13 mouse cellular contexts compared by ENCODE assay signal in the genomic region with DNA sequence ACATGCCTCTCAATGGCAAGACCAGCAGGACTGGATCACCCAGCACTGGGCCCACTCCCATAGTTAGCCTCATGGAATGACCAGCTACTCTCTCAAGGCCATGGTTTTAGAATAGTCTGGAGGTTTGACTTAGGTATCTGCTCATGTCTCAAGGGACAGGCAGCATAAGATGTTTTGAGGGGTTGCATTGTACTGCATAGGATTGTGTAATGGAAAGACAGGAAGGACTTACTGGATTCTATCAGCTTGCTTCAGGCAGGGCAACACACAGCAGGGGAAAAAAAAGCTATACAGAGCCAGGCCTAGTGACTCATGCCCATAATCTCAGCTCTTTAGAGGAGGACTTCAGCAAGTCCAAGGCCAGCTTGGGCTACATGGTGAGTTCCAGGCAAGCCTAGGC. TPM values are rescaled to one million over a fixed set of nuclear protein-coding genes. Genes with fewer than 3 reads are reported as not detected.
A peak's percentile ranks its signal among the peaks of the same experiment; 100 is the strongest.
DNase-seq lines count a peak whose midpoint lies in the region; ATAC-seq lines count a peak whose summit lies in the region.
"Had no signal": no experiment of that assay in that cellular context is flagged by ENCODE, and none has a peak within 500 bp of the region (broad histone marks: within the 10 kb centered on the region; RNA-seq: fewer than 3 reads in every experiment).

No protein-coding gene starts in this region.

- no peaks in the 10 kb centered on the region for H3K36me3 ChIP-seq in hindbrain, embryonic 16.5 days (ENCODE audit: control insufficient read depth, insufficient read depth, low read length)
- no peaks in the 10 kb centered on the region for H3K36me3 ChIP-seq in hindbrain, embryonic 14.5 days (replicated peaks; ENCODE audit: control insufficient read depth, insufficient read depth)
- no peaks in the 10 kb centered on the region for H3K36me3 ChIP-seq in neural tube, embryonic 13.5 days
- H3K36me3 ChIP-seq: liver, embryonic 13.5 days had no signal

- no peak overlapping the region for H3K4me3 ChIP-seq in hindbrain, embryonic 16.5 days (ENCODE audit: low read length)
- no peak overlapping the region for H3K4me3 ChIP-seq in hindbrain, embryonic 14.5 days (replicated peaks; ENCODE audit: low read length)
- no peak overlapping the region for H3K4me3 ChIP-seq in neural tube, embryonic 13.5 days
- H3K4me3 ChIP-seq: liver, embryonic 13.5 days had no signal

- H3K27me3 ChIP-seq in hindbrain, embryonic 16.5 days (replicated peaks; ENCODE audit: control insufficient read depth, insufficient read depth, low read length): no peaks in the 10 kb centered on the region
- no peaks in the 10 kb centered on the region for H3K27me3 ChIP-seq in hindbrain, embryonic 14.5 days (ENCODE audit: control insufficient read depth, insufficient read depth, low read length)
- no peaks in the 10 kb centered on the region for H3K27me3 ChIP-seq in neural tube, embryonic 13.5 days
- H3K27me3 ChIP-seq: liver, embryonic 13.5 days had no signal

- H3K27ac ChIP-seq in hindbrain, embryonic 16.5 days (ENCODE audit: low read depth, low read length): peak overlapping the region; percentile 12; the same call in 1 of the 2 replicates
- no peak overlapping the region for H3K27ac ChIP-seq in hindbrain, embryonic 14.5 days
- 0 out of 2 replicates have a peak overlapping the region, but pooled peaks have one; percentile 0 for H3K27ac ChIP-seq in neural tube, embryonic 13.5 days (replicated peaks)
- H3K27ac ChIP-seq: kidney, postnatal 0 days; liver, embryonic 13.5 days had no signal

- 0 out of 2 replicates have a peak, but pooled peaks have one; percentile 49 for ATAC-seq in cerebellum, adult (ENCODE audit: insufficient number of reproducible peaks, low FRiP score, low TSS enrichment)
- 0 out of 2 replicates have a peak, but pooled peaks have one; percentile 20 for ATAC-seq in hindbrain, embryonic 16.5 days
- ATAC-seq in hindbrain, embryonic 14.5 days (ENCODE audit: low FRiP score): no peak
- no peak; the same call in 1 of the 2 replicates for ATAC-seq in neural tube, embryonic 13.5 days (ENCODE audit: low read depth)

- H3K9ac ChIP-seq in hindbrain, embryonic 16.5 days (ENCODE audit: low read depth, low read length): no peak overlapping the region
- H3K9ac ChIP-seq in hindbrain, embryonic 14.5 days: no peak overlapping the region
- H3K9ac ChIP-seq in neural tube, embryonic 13.5 days: no peak overlapping the region
- H3K9ac ChIP-seq: liver, embryonic 13.5 days had no signal

- H3K4me2 ChIP-seq in hindbrain, embryonic 16.5 days (ENCODE audit: low read length): no peak overlapping the region; the same call in 1 of the 2 replicates
- H3K4me2 ChIP-seq in hindbrain, embryonic 14.5 days (replicated peaks): no peak overlapping the region
- no peak overlapping the region for H3K4me2 ChIP-seq in neural tube, embryonic 13.5 days
- H3K4me2 ChIP-seq: liver, embryonic 13.5 days had no signal

- peaks cover 7% of the 10 kb centered on the region for H3K4me1 ChIP-seq in hindbrain, embryonic 16.5 days (ENCODE audit: control insufficient read depth, insufficient read depth, low read depth, low read length)
- H3K4me1 ChIP-seq in hindbrain, embryonic 14.5 days (replicated peaks; ENCODE audit: control insufficient read depth, insufficient read depth, low read length): peaks cover 7% of the 10 kb centered on the region; the same call in 1 of the 2 replicates
- peaks cover 15% of the 10 kb centered on the region; the same call in 1 of the 2 replicates for H3K4me1 ChIP-seq in neural tube, embryonic 13.5 days (replicated peaks)
- H3K4me1 ChIP-seq: liver, embryonic 13.5 days had no signal

- no peak for DNase-seq in cerebellum, adult 9-11 months
- DNase-seq in hindbrain, embryonic 14.5 days (ENCODE audit: low spot score): no peak
- DNase-seq in neural tube, embryonic 10.5 days (ENCODE audit: extremely low spot score, low spot score): no peak
- DNase-seq in adipocyte (ENCODE audit: low spot score): no peak
- DNase-seq in thymus, postnatal 36 days: no peak
- DNase-seq: liver, embryonic 13.5 days; spleen, adult 18-20 months; thymus, postnatal 14 days had no signal

- no peaks in the 10 kb centered on the region for H3K9me3 ChIP-seq in hindbrain, embryonic 16.5 days (ENCODE audit: control insufficient read depth, low read length)
- H3K9me3 ChIP-seq in hindbrain, embryonic 14.5 days (ENCODE audit: control insufficient read depth, low read length): no peaks in the 10 kb centered on the region
- no peaks in the 10 kb centered on the region for H3K9me3 ChIP-seq in neural tube, embryonic 13.5 days
- H3K9me3 ChIP-seq: liver, embryonic 13.5 days had no signal

RNA-seq across cellular contexts. Expression of a gene that starts 31.1 kb away (rescaled TPM):
- 25.1 and 26.2 TPM in 2 replicates for polyA plus RNA-seq in hindbrain, embryonic 16.5 days (2015; fragmentation: Nextera tagmentation; extraction: Ambion mirVana)
- polyA plus RNA-seq in hindbrain, embryonic 14.5 days (2014; fragmentation: Nextera tagmentation; extraction: Ambion mirVana): 30.4 and 30.5 TPM in 2 replicates
- polyA plus RNA-seq in neural tube, embryonic 13.5 days (2015; fragmentation: Nextera tagmentation; extraction: Ambion mirVana): 28.1 and 29.6 TPM in 2 replicates
- polyA plus RNA-seq: C2C12 had no signal

Comparison
In these comparisons a context has a peak if more than half of its experiments do, and no peak if none do; other contexts are left out.
1. ATAC-seq: peak in cerebellum, adult (single experiment) and hindbrain, embryonic 16.5 days (single experiment); none in hindbrain, embryonic 14.5 days (single experiment) and neural tube, embryonic 13.5 days (single experiment).